Mouse (Mus musculus) spleen, postnatal 36 days (tissue): ENCODE results near the gene Zfp683.

ENCODE experiments used
- DNase-seq, 2 experiments: peaks; one replicate each; pipeline ENCODE4 v3.0.0; 2022; ENCODE audit warnings: low spot score in 2 of 2, mixed read lengths in 1 of 2

Zfp683 gene

DNA sequence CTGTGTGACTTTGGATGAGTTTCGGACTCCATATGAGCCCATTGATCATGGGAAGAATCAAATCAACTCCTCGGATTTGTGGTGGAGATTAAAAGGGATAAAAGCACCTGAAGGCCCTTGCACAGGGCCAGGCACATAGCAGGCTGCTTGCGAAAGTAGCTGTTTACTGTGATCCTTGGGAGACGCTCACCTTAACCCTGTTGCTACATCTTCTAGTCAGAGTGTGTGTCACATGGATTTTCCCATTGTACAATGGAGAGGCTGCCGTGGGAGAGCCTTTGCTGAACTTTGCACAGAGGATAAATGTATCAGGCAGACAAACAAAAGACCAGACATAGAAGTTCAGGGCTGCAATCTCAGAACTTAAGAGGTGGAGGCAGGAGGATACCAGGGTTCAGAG is 1.7 kb upstream of the Zfp683 start:
- DNase-seq, result no peak

DNA sequence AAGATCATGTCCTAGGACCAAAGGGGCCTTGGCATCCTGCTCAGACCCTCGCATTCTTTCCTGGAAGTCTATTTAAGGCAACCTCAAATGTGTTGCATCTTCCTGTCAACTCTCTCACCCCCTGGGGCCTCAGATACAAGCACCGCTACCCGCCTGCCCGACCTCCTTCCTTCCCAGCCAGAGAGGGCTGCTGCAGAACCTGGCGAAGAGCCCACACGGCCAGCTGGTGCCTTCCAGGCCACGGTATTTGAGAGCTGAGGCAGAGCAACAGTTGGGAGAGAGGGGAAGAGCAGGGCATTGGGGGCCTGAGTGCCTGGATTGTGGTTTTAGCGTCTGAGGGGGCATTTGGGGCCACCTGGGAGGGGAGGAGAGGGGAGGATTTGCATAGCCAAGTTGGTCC is 1.1 kb upstream of the Zfp683 start:
- DNase-seq, result no peak

DNA sequence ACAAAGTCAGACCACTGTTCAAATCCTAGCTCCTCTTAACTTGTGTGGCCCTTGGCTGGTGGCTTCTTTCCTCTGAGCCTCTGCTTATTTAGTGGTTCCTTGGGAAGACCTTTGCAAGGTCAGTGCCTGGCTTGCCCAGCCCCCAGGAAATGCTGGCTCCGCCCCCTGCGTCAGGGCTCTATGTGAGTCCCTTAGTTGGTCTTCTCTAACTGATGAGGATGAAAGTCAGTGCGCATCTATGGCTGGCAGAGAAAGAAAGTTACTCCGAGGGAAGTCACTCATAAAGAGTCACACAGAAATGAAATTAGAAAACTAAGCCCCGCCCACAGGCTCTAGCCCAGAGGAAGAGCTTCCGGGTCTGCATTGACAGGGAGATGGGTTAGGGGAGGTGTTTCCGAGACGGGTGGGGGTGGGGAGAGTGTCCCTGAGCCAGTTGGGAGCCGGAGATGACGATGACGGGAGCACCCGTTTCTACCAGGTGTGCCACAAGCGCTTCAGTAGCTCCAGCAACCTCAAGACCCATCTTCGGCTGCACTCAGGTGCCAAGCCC is 4.6 kb downstream of the Zfp683 start:
- peak in 1 of 2 experiments; percentile 22 for DNase-seq

DNA sequence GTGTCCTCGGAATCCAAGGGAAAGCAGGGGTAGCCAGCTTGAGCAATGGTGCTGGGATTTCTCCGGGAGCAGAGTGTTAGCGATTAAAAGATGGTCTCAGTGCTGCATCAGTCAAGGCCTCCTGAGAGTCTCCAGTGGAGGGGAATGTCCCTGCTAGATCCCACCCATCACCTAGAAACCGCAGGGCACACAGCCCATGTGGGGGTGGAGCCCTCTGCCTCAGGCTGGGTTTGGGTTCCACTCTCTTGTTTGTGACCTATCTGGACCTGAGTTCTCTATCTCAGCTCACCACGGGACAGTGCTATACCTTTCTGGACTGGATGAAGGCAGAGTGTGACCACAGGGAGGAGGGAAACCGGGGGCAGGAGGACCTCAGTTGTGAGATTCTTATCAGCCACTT is 5.3 kb downstream of the Zfp683 start:
- DNase-seq, result no peak

DNA sequence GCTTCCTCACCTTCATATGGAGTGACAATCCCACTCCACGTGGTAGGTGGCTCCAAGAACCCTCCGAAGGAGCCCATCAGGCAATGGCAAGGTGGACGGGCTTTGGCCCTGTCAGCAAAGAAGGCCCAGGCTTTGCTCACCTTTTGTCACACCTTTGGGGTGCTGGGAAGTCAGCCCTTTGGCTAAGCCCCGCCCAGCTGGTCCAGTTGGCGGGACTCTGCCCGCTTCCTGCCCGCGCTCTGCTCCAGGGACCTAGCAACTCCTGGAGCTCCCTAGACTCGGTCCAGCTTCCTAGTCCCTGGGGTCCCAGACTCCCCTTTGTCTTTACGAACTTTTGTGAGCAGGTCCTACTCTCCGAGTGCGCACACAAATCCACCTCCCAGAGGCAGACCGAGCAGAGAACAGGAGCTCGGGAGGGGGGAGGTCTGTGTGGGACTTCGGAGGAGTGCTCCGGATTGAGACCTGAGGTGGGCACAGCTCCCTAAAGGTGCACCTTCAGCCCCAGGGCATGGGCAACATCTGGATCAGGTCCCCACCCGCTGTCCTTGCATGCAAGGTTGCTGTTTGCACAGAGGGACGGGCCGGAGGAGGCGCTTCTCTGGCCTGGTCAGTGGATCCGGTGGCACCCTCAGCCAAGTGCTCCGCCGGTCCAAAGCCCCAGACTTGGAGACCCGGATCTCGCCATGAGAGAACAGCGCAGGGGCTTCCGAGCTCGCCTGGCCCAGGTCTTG is 6.7 kb downstream of the Zfp683 start, which contains the start of gene Crybg2:
TSS of gene Crybg2 (plus strand) at position 681 of the 731 bp plus-strand sequence.
- no peak for DNase-seq

DNA sequence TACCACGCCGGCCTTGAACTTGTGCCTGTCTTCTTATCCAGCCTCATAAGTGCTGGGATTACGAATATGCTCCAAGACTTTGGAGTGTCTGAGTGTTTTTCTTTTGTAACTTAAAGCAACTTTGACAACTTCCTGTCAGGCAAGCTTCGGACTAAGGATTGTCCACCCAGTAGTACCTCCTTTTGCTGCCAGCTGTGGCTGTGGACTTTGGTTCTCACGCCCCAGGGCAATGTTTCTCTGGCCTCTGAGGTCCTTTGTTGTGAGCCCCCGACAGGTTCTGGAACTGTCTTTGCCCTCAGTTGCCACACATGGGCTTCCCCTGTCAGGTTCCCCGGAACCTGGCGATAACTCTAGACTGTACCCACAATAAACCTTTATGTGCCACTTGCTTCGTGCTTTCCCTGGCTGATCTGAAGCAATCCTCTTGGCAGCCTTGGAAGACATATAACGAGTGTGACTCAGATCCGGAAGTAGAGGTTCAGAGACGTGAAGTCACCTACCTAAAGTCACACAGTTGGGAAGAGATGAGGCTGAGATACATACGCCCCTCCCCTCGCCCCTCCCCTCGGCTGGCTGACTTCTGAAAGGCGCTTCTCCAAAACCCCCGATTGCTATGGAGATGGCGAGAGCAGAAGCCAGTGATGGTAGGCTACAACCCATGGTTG is 7.7 kb downstream of the Zfp683 start:
- peak in 1 of 2 experiments; percentile 16 for DNase-seq

DNA sequence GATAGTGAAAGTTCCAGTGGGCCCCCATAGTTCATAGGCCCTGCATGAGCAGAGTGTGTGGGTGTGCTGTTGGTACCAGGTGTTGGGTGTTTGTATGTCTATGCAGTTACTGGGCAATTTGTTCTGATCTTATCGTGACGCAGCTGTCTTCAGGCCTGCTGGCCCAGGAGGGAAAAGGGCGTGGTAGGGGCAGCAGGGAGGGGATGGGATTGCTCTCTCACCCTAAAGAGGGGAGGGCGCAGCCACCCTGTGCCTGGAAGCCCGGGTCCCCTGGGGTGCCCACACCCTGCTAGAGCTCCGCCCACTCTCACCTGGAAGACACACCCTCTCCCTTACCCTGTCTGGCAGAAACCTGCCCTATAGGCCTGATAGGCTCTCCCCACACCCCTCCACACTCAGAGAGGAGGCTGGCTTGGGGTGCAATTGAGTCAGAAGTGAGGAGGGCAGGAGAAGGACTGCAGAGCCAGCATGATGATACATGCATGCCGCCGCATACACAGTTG is 8.4 kb downstream of the Zfp683 start:
- DNase-seq, result no peak

DNA sequence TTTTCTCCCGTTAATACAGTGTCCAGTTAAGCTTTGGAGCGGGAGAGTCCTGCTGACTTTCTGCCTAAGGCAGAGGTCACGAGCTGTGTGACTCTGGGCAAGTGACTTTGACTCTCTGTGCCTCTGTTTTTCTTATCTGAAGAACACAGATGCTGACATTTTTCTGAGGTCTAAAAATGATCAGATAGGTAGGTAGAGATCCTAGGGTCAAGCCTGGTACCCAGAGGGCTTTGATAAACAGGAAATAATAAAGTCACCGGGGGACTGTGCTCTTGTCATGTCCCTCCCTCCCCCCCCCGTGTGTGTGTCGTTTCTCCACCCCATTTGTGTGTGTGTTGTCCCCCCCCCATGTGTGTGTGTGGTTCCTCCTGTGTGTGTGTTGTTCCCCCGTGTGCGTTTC is 8.9 kb downstream of the Zfp683 start:
- DNase-seq, result no peak

DNA sequence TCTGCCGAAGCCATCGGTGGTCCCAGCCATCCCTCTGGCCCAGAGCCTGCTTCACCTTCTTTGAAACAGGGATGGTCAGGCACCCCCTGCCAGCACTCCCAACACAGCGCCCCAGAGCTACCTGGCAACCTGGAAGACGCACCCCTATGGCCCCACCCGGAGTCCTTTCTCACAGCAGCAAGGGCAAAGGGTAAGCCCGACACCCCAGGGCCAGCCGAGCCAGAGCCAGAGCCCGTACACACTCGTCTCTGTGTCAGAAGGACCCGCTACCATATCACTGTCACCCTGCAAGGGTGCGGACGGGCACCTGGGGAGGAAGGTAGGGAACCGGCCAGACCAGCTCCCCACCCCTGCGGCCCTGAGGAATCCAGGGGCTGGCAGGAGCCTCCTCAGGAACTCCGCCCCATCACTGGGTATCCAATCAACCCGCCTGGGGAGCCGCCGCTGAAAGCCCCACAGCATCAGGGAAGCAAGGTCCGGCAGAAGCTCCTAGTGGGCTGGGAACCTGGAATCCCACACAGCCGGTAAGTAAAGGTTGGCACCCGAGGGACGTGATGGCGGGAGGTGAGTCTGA is 11.9 kb downstream of the Zfp683 start:
- DNase-seq, result no peak

DNA sequence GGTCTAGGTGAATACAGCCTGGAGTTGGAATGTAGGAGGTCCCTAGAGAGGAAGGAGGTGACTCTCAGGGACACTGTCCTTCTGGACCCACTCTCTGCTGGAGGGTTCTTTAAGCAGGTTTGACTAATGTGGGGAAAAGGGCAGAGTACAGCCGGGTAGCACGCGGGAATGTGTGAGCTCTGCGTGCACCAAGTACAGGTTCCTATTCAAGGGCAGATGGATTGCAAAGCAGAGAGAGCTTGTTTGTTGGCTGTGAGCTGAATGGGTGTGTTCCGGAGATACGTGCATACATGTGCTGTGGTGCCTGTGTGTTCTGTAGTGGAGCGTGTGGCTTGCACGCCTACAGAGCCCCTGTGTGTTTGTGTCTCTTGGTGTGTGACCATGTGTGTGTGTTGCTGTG is 13.7 kb downstream of the Zfp683 start:
- no peak for DNase-seq

DNA sequence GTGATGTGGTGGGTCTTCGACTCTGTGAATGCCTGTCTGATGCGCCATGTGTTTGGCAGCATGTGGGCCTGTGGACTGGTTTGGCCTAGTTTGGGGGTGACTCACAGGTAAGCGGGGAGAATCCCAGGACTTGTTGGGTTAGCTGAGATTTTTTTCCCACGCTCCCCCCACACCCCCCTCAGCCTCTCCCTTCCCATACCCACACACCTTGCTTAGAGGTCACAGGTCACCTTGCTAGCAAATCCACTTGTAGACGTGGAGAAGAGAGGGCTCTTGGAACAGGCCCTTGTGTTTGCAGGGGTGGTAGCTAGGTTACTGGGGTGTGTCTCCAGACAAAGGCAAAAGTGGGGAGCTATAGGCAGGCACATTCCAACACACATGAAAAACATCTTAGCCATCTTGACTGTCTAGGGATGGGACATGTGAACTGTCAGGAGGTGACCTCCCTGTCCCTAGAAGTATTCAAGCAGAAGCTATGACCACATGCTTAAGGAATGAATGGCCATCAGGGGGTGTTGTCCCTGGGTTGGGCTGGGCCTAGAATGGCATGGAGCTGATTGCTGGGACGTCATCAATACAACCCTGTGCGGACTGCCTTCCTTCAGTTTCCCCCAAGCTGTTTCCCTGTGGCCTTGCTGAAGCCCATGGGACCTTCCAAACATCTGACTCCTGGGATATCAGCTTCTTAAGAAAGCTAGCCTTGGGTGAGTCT is 14.4 kb downstream of the Zfp683 start:
- no peak for DNase-seq

DNA sequence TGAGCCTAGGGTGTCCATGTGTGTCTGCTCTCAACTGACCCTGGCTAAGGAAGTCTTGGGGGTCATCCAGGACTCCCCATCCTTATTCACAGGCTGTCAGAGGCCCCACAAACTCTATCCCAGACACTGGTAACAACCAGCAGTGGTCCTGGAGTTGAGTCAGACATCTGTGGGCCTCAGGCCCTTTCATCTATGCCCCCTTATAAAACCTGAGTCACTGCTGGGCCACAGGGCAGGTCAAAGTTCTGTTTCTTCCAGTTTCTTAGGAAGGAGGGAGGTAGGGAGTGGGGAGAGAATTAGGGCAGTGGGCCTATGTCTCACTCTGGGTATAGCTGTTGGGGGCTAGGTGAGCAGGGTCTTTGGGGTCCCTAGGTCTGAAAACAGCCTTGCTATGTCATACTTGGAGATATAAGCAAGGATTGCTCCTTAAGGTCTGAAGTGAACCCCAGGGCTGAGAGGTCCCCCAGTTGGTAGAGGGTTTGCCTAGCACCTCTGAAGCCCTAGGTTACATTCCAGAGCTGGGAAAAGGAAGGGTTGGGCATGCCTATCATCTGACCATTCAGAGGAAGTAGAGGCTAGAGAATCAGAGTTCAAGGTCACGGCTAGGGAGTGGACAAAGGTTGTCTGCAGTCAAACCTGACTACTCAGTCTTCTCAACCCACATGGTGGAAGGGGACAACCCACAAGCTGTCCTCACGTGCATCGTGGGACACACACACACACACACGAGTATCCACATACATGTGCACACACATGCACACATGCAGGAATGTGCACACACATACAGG is 15.3 kb downstream of the Zfp683 start:
- no peak for DNase-seq

DNA sequence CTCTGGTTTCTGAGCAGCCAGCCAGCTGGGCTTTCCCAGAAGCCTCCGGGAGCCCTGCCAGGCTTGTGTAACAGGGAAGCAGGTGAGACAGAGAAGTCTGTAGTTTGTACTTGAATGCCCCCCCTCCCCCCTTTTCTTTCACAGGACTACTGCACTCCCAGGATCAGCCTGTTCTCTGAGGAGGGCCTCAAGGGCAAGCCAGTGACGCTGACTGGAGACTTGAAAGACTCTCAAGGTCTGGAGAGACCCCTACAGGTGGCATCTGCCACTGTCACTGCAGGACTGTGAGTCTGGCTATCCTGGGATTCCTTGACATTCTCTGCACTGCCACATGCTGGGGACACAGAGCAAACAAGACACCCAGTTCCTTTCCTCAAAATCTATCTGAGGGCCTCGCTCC is 25.1 kb downstream of the Zfp683 start:
- DNase-seq, result peak in 1 of 2 experiments; percentile 54

DNA sequence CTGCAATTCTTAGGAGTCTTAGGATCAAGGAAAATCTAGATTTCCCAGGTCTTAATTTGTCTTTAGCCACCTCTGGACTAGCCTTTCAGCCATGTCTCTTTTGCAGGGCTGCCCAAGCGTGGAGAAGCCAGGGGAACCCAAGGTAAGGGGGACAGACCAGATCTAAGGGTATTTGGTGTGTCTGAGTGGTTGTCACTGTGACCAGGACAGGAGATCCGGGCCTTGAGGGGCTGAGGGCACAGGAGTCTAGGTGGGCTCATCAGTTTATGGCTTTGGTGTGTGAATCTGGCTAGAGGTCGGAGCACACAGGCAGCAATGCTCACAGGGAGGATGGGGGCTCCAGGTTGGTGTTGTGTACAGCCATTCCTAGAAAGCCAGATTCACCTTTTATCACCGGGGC is 27.0 kb downstream of the Zfp683 start:
- DNase-seq, result no peak

DNA sequence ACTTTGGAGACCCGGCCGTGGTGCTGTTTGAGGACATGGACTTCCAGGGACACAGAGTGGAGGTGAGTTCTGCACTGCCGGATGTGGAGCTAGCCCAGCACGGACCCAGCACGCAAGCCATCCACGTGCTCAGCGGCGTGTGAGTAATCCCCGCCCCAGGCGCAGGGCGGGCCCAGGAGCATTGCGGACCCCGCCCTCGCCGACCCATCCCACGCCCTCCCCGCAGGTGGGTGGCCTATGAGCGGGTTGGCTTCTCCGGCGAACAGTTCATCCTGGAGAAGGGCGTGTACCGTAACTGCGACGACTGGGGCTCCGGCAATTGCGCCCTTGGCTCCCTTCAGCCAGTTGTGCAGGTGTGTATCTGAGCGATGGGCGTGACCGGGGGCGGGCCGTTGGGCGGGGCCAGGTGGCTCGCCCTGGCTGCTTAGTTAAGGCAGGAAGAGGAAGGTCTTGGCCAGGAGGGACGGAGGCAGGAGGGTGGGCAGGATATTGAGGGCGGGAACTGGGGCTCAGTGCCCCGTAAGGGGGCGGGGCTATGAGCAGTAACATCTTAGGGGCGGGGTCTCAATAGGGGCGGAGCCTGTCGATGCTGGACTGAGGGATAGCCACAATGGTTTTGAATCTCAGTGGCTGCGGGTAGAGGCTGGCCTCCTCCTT is 28.2 kb downstream of the Zfp683 start:
- peak; percentile 93 to 94 for DNase-seq

DNA sequence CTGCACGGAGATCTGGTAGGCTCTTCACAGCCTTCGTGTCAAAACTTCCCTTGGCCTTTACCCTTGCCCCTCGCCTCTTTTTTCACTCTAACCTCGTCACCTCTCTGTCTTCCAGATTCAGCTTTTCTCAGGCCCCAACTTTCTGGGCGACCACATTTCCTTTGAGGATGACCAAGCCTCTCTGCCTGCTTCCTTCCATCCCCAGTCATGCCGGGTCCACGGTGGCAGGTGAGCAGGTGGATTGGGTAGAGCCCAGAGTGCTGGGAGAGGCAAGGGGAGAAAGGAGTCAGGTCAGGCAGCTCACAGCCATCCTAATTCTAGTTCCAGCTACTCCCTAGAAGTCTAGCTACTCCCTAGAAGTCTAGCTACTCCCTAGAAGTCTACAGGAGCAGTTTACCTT is 28.8 kb downstream of the Zfp683 start:
- no peak for DNase-seq

DNA sequence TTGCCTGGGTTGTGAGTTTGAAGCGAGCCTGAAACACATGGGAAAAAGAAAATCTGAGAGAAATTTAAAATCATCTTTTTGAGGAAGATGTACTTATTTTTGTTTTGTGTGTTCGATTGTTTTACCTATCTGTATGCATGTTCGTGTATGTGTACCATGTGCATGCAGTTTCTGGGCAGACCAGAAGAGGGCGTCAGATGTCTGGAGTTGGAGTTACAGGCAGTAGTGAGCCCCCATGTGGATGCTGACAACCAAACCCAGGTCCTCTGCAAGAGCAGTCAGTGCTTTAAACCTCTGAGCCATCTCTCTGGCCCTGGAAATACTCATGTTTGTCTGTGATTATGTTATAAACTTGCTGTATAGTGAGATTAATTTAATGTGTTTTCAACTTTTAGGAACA is 31.4 kb downstream of the Zfp683 start:
- no peak for DNase-seq

DNA sequence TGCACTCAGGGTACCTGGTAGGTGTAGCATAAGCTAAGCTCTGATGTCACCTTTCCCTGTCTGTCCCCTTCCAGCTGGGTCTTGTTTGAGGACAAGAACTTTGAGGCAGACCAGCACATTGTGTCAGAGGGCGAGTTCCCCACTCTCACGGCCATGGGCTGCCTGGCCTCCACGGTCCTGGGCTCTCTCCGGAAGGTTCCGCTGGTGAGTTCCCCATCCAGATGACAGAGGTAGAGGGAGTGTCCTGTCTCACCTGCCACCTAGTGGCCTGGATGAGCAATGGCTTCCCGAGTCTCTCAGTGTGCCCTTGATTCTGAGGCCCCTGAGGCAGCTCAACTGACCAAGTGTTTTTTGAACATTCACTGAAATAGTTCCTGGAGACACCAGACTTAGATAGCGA is 33.8 kb downstream of the Zfp683 start:
- DNase-seq, result peak; percentile 61 to 67

DNA sequence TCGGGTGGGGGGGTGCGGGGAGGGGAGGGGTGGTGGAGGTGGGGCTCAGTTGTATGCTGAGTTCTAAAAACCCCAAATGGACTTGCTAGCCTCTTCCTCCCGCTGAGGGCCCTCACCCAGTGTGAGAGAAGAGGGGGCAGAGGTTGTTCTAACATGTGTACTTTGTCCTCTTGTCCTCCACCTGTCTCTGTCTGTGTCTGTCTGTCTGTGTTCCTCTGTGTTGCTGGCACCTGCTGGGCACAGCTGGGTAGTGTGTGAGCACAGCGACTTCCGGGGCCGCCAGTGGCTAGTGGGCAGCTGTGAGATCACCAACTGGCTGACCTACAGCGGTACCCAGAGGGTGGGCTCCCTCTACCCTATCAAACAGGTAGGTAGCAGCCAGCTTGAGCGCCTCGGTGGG is 35.4 kb downstream of the Zfp683 start:
- no peak for DNase-seq

DNA sequence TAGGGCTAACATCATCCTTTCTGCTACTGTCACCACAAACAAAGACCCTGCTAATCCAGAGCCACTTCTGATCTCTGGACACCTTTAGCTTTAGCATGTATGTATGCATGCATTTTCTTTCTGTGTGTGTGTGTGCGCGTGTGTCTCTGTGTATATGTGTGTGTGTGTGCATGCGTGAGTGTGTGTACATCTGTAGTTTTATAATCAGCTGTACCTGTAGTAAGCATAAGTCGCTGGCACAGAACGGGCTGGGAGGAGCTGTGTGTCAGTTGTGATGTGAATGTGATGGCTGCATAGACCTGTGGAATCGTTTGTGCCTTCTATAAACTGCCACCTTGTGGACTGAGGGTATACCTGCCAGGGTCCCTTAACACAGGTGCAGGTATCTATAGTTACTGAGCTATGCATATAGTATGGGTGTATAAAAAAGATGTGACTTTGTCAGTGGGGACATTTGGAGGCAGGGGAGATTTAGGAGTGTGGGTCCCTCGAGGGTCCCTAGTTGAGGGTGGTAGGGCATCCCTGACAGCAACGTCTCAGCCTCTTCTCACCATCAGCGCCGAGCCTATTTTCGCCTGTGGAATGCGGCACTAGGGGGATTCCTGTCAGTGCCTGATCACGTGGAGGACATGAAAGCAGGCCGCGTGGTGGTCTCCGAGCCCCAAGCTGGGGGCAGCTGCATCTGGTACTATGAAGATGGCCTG is 37.0 kb downstream of the Zfp683 start:
- DNase-seq, result no peak
